Mouse (Mus musculus): Measurements from ENCODE around the gene Rnf32.

- TF ChIP-seq CTCF (IDR thresholded peaks at IDR 0.05; ENCODE audit: control insufficient read depth, insufficient read depth, low read length) (no peak), POLR2A (IDR thresholded peaks at IDR 0.05; ENCODE audit: borderline replicate concordance, control insufficient read depth, low read depth, low read length) (no peak)
These were observed 42.6 kb downstream of the Rnf32 start for GRCm38 (mm10) chr5:29238379-29238778.
